Mouse (Mus musculus): ENCODE results near the gene Gm4952.

GRCm38 (mm10) chr19:12575107-12575506 lies 24.7 kb upstream of the Gm4952 start:
- TF ChIP-seq POLR2A (IDR thresholded peaks at IDR 0.05; ENCODE audit: insufficient read depth, low read depth, low read length): no peak
- no peak for TF ChIP-seq CTCF (IDR thresholded peaks at IDR 0.05)
- no peak for TF ChIP-seq EP300 (IDR thresholded peaks at IDR 0.05; ENCODE audit: insufficient read depth, low read depth, low read length)
